Mouse (Mus musculus) layer of hippocampus, postnatal 25 days (tissue): Measurements from ENCODE around the gene Mpped2. TPM values are rescaled to one million over a fixed set of nuclear protein-coding genes. Genes with fewer than 3 reads are reported as not detected.

ENCODE experiments used
- DNase-seq, 2 experiments: peaks; one replicate each; pipeline ENCODE4 v3.0.0; 2022; ENCODE audit warnings: mixed read lengths in 2 of 2, low spot score in 1 of 2; ENCODE audit errors: extremely low spot score in 1 of 2
- total RNA-seq, 2 experiments: library from RNA; stranded (reverse); gene quantifications; 2 replicates each; pipeline ENCODE4 v1.2.3; 2021

The Mpped2 gene
- total RNA-seq, 2 experiments from 2014 or later = 37.1 to 38.1 TPM

- no peak for DNase-seq
Observed at GRCm38 (mm10) chr2:106851515-106851914, 158.4 kb downstream of the Mpped2 start.

GRCm38 (mm10) chr2:106854213-106854612, 161.1 kb downstream of the Mpped2 start:
- no peak for DNase-seq

GRCm38 (mm10) chr2:106854758-106855157, 161.7 kb downstream of the Mpped2 start:
- DNase-seq = no peak

- no peak for DNase-seq
Observed at GRCm38 (mm10) chr2:106855184-106855583, 162.1 kb downstream of the Mpped2 start.

GRCm38 (mm10) chr2:106855623-106856350, 162.7 kb downstream of the Mpped2 start:
- no peak for DNase-seq

GRCm38 (mm10) chr2:106856361-106856961, 163.4 kb downstream of the Mpped2 start:
- no peak for DNase-seq

GRCm38 (mm10) chr2:106857258-106857657, 164.2 kb downstream of the Mpped2 start:
- no peak for DNase-seq

GRCm38 (mm10) chr2:106857711-106858110, 164.6 kb downstream of the Mpped2 start:
- DNase-seq = no peak

- no peak for DNase-seq
Observed at GRCm38 (mm10) chr2:106860856-106861679, 168.0 kb downstream of the Mpped2 start.

- no peak for DNase-seq
Observed at GRCm38 (mm10) chr2:106863050-106863653, 170.1 kb downstream of the Mpped2 start.

- no peak for DNase-seq
Observed at GRCm38 (mm10) chr2:106865148-106865786, 172.2 kb downstream of the Mpped2 start.

- no peak for DNase-seq
Observed at GRCm38 (mm10) chr2:106866303-106866702, 173.2 kb downstream of the Mpped2 start.

- DNase-seq = no peak
Observed at GRCm38 (mm10) chr2:106870886-106871285, 177.8 kb downstream of the Mpped2 start.

- no peak for DNase-seq
Observed at GRCm38 (mm10) chr2:106873166-106873565, 180.1 kb downstream of the Mpped2 start.

- DNase-seq = no peak
Observed at GRCm38 (mm10) chr2:106883390-106883789, 190.3 kb downstream of the Mpped2 start.

- DNase-seq = no peak
Observed at GRCm38 (mm10) chr2:106888174-106888573, 195.1 kb downstream of the Mpped2 start.

GRCm38 (mm10) chr2:106889297-106890000, 196.4 kb downstream of the Mpped2 start:
- no peak for DNase-seq

- no peak for DNase-seq
Observed at GRCm38 (mm10) chr2:106893376-106893775, 200.3 kb downstream of the Mpped2 start.

- no peak for DNase-seq
Observed at GRCm38 (mm10) chr2:106895326-106896023, 202.4 kb downstream of the Mpped2 start.
